In the genomic region with DNA sequence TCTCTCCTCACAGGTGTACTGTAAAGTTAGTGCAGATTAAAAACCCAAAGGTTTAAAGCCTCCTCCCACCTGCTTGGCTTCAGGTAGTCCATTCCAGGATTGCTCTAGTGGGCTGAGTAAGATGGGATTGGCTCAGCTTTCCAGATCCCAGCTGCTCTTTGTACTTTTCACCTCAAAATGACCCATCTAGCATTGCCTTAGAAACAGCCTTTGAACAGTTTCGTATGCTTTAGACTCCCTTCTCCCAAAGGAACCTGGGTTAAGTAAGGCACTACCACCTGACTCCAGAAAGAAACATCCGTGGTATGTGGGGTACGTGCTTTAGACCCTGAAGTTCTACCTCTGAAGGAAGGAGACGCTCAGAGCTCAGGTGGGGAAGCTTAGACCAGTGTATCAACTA, we compare ENCODE assay signal across 18 mouse cellular contexts. TPM values are rescaled to one million over a fixed set of nuclear protein-coding genes. Genes with fewer than 3 reads are reported as not detected.
DNase-seq lines count a peak whose midpoint lies in the region; ATAC-seq lines count a peak whose summit lies in the region.
"Had no signal": no experiment of that assay in that cellular context is flagged by ENCODE, and none has a peak within 500 bp of the region (broad histone marks: within the 10 kb centered on the region; RNA-seq: fewer than 3 reads in every experiment).

No protein-coding gene starts in this region.

- no peaks in the 10 kb centered on the region for H3K36me3 ChIP-seq in hindbrain, embryonic 14.5 days (replicated peaks; ENCODE audit: control insufficient read depth, insufficient read depth)
- H3K36me3 ChIP-seq in hindbrain, embryonic 10.5 days, result no peaks in the 10 kb centered on the region
- no peaks in the 10 kb centered on the region for H3K36me3 ChIP-seq in intestine, embryonic 16.5 days (ENCODE audit: control insufficient read depth, insufficient read depth, low read length)
- no peaks in the 10 kb centered on the region for H3K36me3 ChIP-seq in stomach, embryonic 16.5 days (ENCODE audit: control insufficient read depth, insufficient read depth, low read length)
- H3K36me3 ChIP-seq: forebrain, embryonic 15.5 days; heart, embryonic 12.5 days; limb, embryonic 12.5 days; midbrain, embryonic 15.5 days had no signal

- peaks cover 47% of the 10 kb centered on the region for H3K27me3 ChIP-seq in hindbrain, embryonic 14.5 days (ENCODE audit: control insufficient read depth, insufficient read depth, low read length)
- peaks cover 64% of the 10 kb centered on the region for H3K27me3 ChIP-seq in hindbrain, embryonic 10.5 days (ENCODE audit: insufficient read depth, poor library complexity, severe bottlenecking)
- peaks cover 20% of the 10 kb centered on the region for H3K27me3 ChIP-seq in intestine, embryonic 16.5 days (replicated peaks; ENCODE audit: control insufficient read depth, insufficient read depth, low read length)
- H3K27me3 ChIP-seq in stomach, embryonic 16.5 days (ENCODE audit: control insufficient read depth, insufficient read depth, low read length), result peaks cover 13% of the 10 kb centered on the region

- H3K9ac ChIP-seq in hindbrain, embryonic 14.5 days, result no peak overlapping the region
- no peak overlapping the region for H3K9ac ChIP-seq in intestine, embryonic 16.5 days (ENCODE audit: low read depth, low read length)
- H3K9ac ChIP-seq in stomach, embryonic 16.5 days (ENCODE audit: low read length), result no peak overlapping the region
- H3K9ac ChIP-seq: forebrain, embryonic 15.5 days; heart, embryonic 12.5 days; limb, embryonic 12.5 days; midbrain, embryonic 15.5 days had no signal

- ATAC-seq in hindbrain, embryonic 14.5 days (ENCODE audit: low FRiP score), result no peak
- ATAC-seq in intestine, embryonic 16.5 days, result peak; percentile 94
- peak; percentile 62; the same call in 1 of the 2 replicates for ATAC-seq in stomach, embryonic 16.5 days (ENCODE audit: insufficient read depth, low FRiP score)
- ATAC-seq: forebrain, embryonic 15.5 days; inflammation-experienced regulatory T-cells, adult 6 months; midbrain, embryonic 15.5 days had no signal

- H3K27ac ChIP-seq in hindbrain, embryonic 14.5 days, result no peak overlapping the region
- H3K27ac ChIP-seq in hindbrain, embryonic 10.5 days, result no peak overlapping the region
- H3K27ac ChIP-seq in intestine, embryonic 16.5 days (ENCODE audit: low read length), result peak overlapping the region; percentile 81
- H3K27ac ChIP-seq in stomach, embryonic 16.5 days (ENCODE audit: low read length), result peak overlapping the region; percentile 9
- H3K27ac ChIP-seq: forebrain, embryonic 15.5 days; limb, embryonic 12.5 days; midbrain, embryonic 15.5 days had no signal

- H3K4me3 ChIP-seq in hindbrain, embryonic 14.5 days (replicated peaks; ENCODE audit: low read length), result no peak overlapping the region
- H3K4me3 ChIP-seq in hindbrain, embryonic 10.5 days, result no peak overlapping the region
- peak overlapping the region; percentile 17; the same call in 1 of the 2 replicates for H3K4me3 ChIP-seq in intestine, embryonic 16.5 days (ENCODE audit: low read length)
- H3K4me3 ChIP-seq in stomach, embryonic 16.5 days (replicated peaks; ENCODE audit: low read length), result no peak overlapping the region
- H3K4me3 ChIP-seq: erythroblast, embryonic 14.5 days; forebrain, embryonic 15.5 days; heart, embryonic 12.5 days; limb, embryonic 12.5 days; megakaryocyte, embryonic 14.5 days; midbrain, embryonic 15.5 days had no signal

- WGBS in hindbrain, embryonic 14.5 days, result 64% methylated on average over 4 of the region's 4 CpGs
- 57% methylated on average over 4 of the region's 4 CpGs for WGBS in hindbrain, embryonic 10.5 days
- WGBS in intestine, embryonic 16.5 days, result 42% methylated on average over 4 of the region's 4 CpGs
- WGBS in stomach, embryonic 16.5 days, result 49% methylated on average over 4 of the region's 4 CpGs

- H3K4me2 ChIP-seq in hindbrain, embryonic 14.5 days (replicated peaks), result 0 out of 2 replicates have a peak overlapping the region, but pooled peaks have one; percentile 29
- H3K4me2 ChIP-seq in intestine, embryonic 16.5 days (ENCODE audit: low read depth, low read length), result no peak overlapping the region
- no peak overlapping the region for H3K4me2 ChIP-seq in stomach, embryonic 16.5 days (ENCODE audit: low read depth, low read length)
- H3K4me2 ChIP-seq: forebrain, embryonic 15.5 days; heart, embryonic 12.5 days; limb, embryonic 12.5 days; midbrain, embryonic 15.5 days had no signal

- peaks cover 11% of the 10 kb centered on the region for H3K4me1 ChIP-seq in hindbrain, embryonic 14.5 days (replicated peaks; ENCODE audit: control insufficient read depth, insufficient read depth, low read length)
- peaks cover 14% of the 10 kb centered on the region for H3K4me1 ChIP-seq in hindbrain, embryonic 10.5 days (replicated peaks)
- peaks cover 14% of the 10 kb centered on the region; the same call in 1 of the 2 replicates for H3K4me1 ChIP-seq in intestine, embryonic 16.5 days (ENCODE audit: control insufficient read depth, insufficient read depth, low read length)
- H3K4me1 ChIP-seq in stomach, embryonic 16.5 days (ENCODE audit: control insufficient read depth, insufficient read depth, low read length), result peaks cover 5% of the 10 kb centered on the region; the same call in 1 of the 2 replicates

- no peaks in the 10 kb centered on the region for H3K9me3 ChIP-seq in hindbrain, embryonic 14.5 days (ENCODE audit: control insufficient read depth, low read length)
- no peaks in the 10 kb centered on the region for H3K9me3 ChIP-seq in hindbrain, embryonic 10.5 days
- H3K9me3 ChIP-seq in intestine, embryonic 16.5 days (ENCODE audit: control insufficient read depth, low read length), result no peaks in the 10 kb centered on the region
- no peaks in the 10 kb centered on the region for H3K9me3 ChIP-seq in stomach, embryonic 16.5 days (replicated peaks; ENCODE audit: control insufficient read depth, low read length)
- H3K9me3 ChIP-seq: forebrain, embryonic 15.5 days; heart, embryonic 12.5 days; limb, embryonic 12.5 days; megakaryocyte, embryonic 14.5 days; midbrain, embryonic 15.5 days had no signal

- DNase-seq in hindbrain, embryonic 14.5 days (ENCODE audit: low spot score), result no peak
- DNase-seq in hindbrain, embryonic 10.5 days (ENCODE audit: low spot score), result no peak
- peak; percentile 70 for DNase-seq in kidney, postnatal 14 days
- DNase-seq in cerebellum, adult 8-10 months, result no peak
- DNase-seq in thymus, adult 18-20 months, result no peak
- DNase-seq: adrenal gland, postnatal 25 days; cerebellum, adult 18-20 months; layer of hippocampus, adult 9-11 months; lung, postnatal 14 days had no signal

RNA-seq across cellular contexts. Expression of gene Pax8, which starts 6.3 kb away (rescaled TPM):
- polyA plus RNA-seq in hindbrain, embryonic 14.5 days (2014; fragmentation: Nextera tagmentation; extraction: Ambion mirVana), result 24.5 and 33.0 TPM in 2 replicates
- polyA plus RNA-seq in hindbrain, embryonic 10.5 days (2016; fragmentation: Nextera tagmentation; extraction: Ambion mirVana), result 10.2 and 23.7 TPM in 2 replicates
- polyA plus RNA-seq in intestine, embryonic 16.5 days (2015; fragmentation: Nextera tagmentation; extraction: Ambion mirVana), result 0.92 and 0.99 TPM in 2 replicates
- polyA plus RNA-seq in stomach, embryonic 16.5 days (2015; fragmentation: Nextera tagmentation; extraction: Ambion mirVana), result 0.17 and 0.67 TPM in 2 replicates
- polyA plus RNA-seq: erythroblast, embryonic 14.5 days; heart, embryonic 12.5 days; inflammation-experienced regulatory T-cells, adult 6 months; limb, embryonic 12.5 days had no signal

Comparison
In these comparisons a context has a peak if more than half of its experiments do, and no peak if none do; other contexts are left out.
1. H3K27ac ChIP-seq: peak in intestine, embryonic 16.5 days (single experiment) and stomach, embryonic 16.5 days (single experiment); none in hindbrain, embryonic 14.5 days (single experiment) and hindbrain, embryonic 10.5 days (single experiment).